Mouse (Mus musculus): ENCODE results near the gene Sectm1a.
"Not testable (repeated sequence)": the region's sequence is repeated elsewhere in the genome, so short reads cannot be mapped to it uniquely, and the experiment has no call there.

The Sectm1a gene

DNA sequence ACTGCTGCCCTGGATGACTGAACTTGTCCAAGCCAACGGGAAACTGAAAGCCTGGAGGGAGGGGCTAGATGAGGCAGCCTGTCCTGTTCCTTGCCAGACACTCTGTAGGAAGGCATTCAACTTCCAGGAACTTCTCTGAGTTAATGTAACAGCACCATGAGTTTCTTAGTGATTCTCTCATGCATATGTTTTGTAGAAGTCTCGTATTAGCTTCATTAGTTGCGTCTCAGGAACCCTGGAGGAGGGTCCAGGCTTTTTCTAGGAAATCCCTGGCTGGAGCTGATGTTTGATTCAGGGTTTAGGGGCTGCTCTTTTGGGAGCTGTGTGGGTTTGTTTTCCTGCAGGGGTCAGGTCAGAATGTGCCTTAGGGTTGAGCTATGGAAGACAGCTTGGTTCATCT lies at the start of gene Sectm1a:
Sectm1a (minus strand) TSS at position 101 of the 400 bp plus-strand sequence.
- no peak for DNase-seq

DNA sequence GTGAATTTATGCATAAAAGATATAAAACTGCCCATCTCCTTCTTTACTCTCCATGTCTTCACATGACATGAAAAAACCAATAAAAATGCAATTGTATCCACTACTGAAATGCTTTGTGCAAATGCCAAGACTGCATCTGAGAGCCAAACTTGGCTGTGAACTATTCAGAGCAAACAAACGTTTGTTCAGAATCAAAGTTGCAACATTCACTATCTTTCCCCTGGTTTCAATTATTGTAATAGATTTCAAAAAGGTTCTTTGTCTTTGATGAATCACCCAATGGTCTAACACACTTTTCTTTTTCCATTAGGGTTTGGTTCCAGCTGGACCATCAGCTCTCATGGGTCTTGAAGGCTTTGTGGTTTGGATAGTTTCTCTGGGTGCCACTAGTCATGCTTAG lies 48.6 kb upstream of the Sectm1a start:
- peak in 1 of 2 experiments; percentile 2 for DNase-seq

DNA sequence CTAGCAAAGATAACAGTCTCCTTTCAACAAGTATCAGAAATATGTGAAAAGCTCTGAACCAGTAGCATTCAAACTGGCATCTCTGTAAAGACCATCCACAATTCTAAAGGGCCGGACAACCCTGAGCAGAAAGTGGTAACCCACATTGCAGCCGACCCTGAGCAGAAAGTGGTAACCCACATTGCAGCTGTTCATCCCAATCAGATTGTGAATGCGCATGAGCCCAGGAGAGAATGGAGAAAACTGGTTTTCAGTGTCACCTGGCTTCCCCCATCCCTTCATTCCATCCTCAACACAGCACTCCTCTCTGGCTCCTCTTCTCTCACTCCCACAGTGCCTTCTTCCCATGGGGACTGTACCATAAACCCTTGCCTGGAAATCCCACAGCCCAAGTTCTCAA lies 46.4 kb upstream of the Sectm1a start:
- DNase-seq: peak in 1 of 2 experiments; percentile 4

DNA sequence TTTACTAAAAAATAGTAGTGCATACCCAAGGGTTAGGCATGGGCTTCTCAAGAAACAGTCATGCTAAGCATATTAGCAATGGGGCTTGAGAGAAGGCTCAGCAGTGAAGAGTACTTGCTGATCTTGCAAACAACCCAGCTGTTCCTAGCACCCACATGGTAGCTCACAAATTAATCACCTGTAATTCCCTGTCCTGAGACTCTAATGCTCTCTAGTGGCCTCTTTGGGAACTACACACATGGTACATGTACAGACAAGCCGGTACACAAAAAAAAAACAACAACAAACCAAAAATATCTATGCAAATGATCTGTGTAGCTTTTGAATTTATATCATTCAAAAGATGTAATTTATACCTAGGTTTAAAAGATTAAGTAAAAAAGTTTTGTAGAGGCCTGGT lies 45.4 kb upstream of the Sectm1a start:
- no peak for DNase-seq

DNA sequence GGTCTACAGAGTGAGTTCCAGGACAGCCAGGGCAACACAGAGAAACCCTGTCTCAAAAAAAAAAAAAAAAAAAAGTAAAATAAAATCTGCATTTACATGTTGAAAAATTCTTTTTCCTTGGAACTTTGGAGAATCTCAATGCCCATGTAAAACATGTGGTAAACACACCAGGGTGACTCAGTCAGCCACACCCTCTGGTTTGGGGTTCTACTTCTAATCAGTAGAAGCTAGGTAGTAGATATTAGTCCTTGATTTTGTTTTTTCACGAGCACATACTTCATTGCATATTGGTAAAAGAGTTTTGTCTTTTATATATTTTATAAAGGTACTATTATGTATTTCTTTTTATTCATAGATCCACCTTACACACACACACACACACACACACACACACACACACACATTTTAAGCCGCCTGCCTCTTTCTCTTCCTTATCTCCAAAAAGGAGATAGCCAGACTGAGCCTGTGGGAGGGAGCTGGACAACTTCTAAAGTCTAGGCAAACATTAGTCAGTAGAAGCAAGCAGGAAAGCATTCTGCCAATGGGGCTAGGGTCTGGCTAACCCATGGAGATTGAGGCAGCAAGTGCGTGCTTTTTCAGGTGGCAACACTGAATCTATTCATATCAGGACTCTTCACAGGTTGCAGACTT lies 44.6 kb upstream of the Sectm1a start:
- DNase-seq: peak in 1 of 2 experiments; percentile 4

DNA sequence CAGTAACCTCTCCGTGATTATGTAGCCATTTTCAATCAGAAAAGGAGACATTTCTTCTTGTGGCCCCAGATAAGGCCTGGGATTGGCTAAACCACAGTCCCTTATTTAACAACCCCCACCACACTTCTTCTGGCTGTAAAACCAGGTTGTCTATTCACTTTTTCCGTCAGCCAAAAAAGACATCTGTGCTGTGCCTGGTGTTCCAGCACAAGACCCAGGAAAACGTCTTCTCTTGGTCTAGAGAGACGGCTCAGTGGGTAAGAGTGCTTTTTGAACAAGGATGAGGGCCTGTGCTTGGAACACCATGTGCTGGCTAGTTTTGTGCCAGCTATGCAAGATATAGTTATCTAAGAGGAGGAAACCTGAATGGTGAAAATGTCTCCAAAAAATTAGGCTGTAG lies 42.4 kb upstream of the Sectm1a start:
- DNase-seq: peak in 1 of 2 experiments; percentile 6

DNA sequence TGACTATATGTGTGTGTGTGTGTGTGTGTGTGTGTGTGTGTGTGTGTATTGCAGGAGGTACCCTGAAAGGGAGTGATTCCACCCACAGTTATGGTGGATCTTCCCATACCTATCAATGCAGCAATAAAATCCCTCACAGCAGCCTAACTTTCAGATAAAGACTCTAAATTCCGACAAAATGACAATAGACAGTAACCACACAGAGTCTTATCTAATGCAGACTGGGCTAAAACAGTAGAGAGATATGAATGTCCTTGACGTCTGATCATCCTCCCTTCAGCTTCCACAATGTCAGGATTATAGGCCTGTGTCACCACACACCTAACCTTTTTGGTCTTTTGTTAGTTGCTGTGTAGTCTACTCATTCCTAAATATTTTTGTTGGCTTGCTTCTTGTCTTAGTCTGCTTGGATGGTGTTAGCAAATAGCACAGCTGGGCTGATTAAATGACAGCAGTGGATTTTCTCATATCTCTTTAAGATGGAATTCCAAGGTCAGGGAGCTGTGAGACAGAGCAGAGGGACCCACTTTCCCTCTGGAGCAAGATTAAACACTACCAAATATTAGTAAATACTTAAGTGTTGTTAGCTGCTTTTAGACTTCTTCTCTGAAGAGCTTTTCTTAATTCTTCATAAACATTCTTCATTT lies 41.1 kb upstream of the Sectm1a start:
- no peak for DNase-seq

DNA sequence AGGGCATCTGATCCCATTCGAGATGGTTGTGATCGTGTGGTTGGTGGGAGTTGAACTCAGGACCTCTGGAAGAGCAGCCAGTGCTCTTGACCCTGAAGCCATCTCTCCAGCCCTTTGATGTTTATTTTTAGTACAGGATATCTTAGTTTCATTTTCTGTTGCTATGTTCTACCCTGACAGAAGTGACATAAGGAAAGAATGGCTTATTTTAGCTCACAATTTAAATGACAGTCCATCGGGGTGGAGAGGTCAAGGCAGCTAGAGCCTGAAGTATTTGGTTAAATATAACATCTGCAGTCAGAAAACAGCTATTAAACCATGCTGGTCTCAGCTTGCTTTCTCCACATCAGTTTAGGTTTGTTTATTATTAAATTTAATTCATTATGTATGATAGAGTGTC lies 40.1 kb upstream of the Sectm1a start:
- no peak for DNase-seq

DNA sequence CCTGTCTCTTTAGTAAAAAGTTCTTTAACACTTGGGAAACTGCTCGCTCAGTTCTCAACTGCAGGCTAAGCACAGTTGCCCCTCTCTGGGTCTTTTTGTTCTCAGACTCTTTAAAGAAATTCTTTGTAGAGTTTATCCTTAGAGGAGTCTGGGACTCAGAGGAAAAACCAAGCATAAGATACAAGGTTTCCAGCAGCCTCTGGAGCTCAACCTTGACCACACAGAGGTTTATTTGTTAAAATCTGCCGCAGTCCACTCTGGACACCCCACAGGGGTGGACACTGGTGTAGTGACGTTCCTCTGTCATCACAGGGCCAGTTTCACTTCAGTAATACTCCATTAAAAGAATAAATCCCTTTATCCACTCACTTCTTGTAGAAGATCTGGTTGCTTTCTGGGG lies 37.6 kb upstream of the Sectm1a start, which contains the start of gene Tex19.2:
Tex19.2 (minus strand) TSS at position 101 of the 400 bp plus-strand sequence.
- no peak for DNase-seq

DNA sequence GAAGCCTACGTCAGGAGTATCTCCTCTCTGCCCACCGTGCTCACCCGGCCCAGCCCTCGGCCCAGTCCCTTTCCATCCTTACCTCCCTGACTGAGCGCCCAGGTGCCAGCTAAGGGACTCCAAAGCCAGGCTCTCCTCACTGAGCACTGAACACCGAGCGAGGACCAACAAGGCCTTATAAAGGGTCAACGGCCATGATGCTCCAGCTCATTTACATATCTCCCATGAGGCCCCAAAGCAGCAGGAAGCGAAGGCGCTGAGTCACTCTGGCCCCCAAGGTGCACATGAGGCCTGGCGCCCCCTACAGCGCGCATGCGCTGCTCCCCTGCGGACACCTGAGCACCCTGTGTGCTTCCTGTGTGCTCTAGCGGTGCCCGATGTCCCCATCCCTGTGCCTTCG lies 37.1 kb upstream of the Sectm1a start:
- no peak for DNase-seq

DNA sequence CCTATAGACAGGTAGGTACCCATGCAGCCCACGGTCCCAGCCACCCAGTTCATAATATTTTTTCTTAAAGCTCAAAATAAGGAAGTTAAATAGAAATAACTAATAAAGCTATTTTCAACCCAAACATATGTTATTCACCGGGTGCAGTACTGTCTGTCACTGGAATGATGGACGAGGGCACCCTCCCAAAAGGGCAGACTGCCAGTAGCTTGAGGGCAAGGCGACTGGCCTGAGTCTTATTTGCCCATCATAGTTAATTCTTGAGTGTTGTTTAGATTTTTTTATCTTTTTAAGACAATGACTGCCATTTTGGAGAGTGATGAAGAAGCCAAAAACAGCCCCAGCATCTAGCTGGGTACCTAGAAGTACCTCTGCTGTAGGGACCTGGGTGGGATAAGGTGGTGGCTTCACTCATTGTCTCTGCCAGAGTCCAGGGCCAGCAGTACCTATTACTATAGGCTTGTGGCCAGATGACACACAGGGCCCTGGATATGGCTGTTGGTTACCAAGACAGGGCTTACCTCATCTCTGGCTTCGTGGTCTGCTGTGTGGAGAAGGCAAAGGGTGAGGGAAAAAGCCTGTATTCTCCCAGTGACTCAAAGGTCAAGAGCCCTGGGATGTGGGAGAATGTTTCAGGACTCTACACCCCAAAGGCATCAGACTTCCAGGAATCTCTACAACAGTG lies 31.2 kb upstream of the Sectm1a start:
- DNase-seq: peak in 1 of 2 experiments; percentile 42

DNA sequence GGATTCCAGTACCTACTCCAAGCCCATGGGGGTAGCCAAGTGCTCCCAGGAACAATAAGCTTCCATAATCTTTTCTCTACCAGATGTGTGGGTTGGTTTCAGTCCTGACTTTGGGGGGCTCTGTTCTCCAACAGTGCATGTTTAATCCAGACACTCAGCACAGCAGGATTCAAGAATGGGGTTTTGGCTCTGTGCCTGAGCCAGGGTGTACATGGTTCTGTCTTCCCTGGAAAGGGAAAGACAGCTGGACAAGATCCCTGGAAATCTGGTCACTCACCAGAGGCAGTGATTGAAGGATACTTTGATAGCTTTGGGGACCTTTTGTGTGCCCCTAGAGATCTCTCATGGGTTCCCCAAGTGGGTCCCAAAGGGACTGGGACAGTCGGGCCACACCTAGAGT lies 30.6 kb upstream of the Sectm1a start:
- no peak for DNase-seq

DNA sequence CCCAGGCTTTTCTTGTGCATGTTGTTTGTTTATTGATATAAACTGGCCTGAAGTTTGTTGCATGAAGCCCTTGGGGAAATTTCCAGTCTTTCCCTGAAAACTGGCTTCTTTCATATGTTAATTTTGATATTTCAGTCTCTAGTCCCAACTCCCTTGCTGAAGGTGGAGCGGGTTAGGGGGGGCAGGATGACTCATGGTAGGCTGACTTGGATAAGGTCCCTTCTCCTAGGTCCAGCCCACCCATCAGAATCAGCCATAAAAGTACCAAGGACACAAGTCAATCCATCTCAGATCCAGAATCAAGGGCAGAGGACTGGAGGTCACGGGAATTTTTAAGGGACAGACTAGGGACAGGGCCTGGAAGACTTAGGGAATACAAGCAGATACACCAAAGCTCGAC lies 30.0 kb upstream of the Sectm1a start:
- no peak for DNase-seq

DNA sequence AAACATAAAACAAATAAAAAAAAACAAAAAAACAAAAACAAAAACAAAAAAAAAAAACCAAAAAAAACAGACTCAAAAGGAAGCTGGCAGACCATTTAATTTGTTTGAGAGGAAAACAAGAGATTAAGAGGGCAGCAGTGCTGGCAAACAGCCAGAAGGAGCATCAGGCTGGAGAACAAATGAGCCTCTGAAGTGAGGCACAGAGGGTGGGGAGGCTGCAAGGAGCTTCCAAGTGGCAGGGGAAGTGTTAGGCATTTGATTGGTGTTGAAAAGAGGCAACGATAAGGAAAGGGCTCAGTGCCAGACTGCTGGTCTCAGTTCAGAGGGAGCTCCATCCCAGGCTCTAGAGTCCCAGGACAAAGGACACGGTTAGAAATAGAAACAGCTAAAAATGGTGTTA lies 29.0 kb upstream of the Sectm1a start:
- peak; percentile 49 to 72 for DNase-seq

DNA sequence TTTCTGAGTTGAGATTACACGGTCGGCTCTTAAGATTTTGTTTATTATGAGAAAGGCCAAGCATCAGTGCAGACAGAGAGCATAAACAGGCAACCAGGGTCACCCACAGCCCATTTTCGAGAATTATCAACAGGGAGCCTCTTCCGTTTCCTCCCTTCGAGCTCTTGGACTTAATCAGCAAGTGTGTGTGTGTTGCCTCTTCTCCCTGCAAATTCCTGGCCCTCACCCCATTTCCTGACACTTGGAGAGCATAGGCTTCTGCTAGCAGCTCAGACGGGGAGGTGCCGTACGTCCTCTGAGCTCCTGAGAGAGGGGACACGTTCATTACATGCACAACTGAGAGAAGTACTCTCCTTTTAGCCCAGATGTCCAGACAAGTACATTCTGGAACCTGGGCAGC lies 27.0 kb upstream of the Sectm1a start:
- DNase-seq: peak; percentile 58 to 70

DNA sequence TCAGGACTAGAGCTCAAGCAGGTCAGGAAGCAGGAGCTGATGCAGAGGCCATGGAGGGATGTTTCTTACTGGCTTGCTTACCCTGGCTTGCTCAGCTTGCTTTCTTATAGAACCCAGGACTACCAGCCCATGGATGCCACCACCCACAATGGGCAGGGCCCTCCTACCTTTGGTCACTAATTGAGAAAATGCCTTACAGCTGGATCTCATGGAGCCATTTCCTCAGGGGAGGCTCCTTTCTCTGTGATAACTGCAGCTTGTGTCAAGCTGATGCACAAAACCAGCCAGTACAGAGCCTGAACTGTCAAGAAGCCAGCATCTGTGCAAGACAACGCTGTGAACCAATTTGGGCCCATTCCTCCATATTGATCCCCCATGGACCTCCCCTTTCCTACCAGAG lies 26.2 kb upstream of the Sectm1a start:
- not testable (repeated sequence) for DNase-seq

DNA sequence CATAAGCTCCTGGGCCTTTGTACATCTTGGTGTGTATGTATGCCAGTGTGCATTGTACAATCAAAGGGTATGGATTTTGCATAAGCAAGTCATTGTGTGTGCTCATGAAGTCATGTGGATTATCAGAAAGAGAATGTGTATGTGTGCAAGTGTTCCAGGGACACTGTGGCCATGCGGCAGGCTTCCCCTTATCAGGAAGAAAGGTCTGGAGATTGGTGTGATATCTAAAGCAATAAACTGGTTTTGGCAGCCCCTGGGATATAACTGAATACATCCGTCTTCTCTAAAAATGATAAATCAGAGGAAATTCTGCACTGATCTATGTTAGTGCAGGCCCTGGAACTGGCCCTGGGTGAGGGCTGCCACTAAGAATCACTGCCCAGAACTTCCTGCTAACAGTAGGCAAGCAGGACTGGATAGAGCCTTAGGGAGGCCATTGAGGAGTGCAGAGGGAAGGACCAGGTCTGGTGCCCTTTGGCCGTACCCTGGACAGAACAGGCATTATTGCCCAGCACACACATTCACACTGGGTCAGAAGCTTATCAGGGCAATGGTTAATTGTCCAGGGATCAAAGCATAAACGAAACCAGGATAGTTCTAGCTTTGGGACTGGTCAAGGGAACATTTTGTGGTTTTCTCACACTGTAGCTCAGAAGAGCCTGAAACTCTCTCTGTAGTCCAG lies 20.2 kb upstream of the Sectm1a start:
- DNase-seq: no peak

DNA sequence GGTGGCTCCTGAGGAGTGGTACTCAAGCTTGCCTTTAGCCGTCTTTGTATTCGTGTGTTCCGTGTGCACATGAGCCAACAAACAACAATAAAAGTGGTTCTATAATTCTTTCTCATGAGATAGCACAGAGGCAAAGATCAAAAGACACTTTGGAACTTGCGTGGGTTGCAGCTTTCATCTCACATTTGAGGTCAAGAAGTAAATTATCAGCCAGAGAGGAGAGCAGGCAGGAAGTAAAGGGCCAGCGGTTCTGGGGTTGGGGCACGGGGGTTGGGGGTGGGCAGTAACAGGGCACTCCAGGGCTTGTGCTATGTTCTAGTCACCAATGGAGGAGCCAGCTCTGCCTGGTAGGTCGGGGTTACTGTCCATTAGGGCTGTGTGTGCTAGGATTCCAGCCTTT lies 19.7 kb upstream of the Sectm1a start:
- no peak for DNase-seq

DNA sequence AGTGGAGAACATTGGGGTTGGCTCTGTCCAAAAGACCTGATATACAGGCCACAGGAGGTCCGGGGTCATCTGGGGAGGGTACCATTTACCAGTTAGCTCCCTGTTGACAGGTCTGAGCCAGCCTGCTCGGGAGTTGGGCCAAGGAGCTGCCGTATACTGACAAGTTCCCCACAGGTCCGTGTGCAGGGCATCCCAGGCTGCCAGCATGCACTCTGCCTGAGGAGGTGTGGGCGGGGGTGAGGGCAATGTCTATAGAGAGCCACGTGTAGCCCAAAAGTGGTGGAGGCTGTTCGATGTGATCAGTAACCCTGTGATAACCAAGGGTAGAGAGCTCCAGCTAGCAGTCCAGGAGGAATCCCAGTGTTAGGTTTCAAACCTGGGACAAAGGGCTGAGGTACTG lies 18.7 kb upstream of the Sectm1a start:
- no peak for DNase-seq

DNA sequence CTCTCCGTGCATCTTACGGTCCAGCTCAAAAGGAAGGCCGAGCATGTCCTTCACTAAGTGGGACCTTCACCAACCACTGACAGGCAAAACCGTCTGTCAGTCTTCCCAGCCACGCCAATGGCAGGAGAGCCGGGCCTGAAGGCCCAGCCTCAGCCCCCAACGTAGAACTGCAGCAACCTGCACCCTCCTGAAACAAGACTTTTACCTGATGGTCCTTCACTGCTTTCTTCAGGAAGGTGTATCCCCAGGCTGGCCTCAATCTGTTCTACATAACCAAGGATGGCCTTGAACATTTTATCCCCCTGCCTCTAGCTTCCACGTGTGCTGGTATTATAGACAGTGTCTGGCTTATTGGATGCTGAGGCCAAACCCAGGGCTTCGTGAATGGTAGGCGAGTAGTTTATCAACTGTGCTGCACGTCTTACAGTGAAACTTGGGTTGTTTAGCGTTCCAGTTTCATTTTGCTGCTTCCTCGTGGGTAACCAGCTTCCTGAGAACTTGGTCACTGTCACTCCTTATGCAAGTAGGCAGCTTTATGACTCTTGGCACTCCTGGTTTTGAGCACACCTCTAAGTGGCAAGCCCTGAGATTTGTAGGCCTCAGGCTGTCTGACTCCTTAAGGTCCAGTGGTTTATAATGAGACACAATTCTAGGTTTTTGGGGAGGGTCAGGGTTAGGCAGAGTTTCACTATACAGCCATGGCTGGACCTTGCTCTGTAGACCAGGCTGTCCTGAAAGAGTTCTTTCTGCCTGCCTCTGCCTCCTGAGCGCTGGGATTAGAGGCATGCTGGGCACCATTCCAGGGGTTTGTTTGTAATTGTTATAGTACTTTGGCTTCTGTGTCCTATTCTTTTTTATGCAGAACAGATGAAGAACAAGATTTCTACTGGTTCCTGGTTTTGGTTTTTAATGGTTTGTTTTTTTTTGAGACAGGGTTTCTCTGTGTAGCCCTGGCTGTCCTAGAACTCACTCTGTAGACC lies 11.9 kb upstream of the Sectm1a start:
- no peak for DNase-seq

DNA sequence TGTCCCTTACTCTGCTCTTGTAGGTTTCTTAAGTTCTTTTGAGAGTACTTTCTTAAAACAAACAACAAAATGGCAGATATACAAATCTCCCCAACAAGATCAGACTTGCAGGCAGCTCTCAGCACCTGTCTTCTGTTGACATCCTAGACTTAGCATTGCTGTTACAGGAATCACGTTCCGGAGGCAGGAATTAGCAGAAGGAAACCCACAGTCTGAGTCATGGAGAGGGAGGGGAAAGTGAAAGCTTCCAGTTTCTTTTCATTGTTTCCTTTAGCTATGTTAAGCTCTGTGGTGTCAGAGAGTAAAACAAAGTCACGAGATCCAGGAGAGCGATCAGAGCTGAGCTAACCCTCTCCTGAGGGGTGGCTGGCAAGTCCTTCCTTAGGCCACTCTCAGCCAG lies 9.9 kb upstream of the Sectm1a start:
- no peak for DNase-seq

Measured in lung, postnatal 4 days (tissue).